Mouse (Mus musculus) splenic B cell, adult 2 months (primary cell): ENCODE results near the gene Fam114a2.
"Not testable (repeated sequence)": the region's sequence is repeated elsewhere in the genome, so short reads cannot be mapped to it uniquely, and the experiment has no call there.

ENCODE experiments used
- DNase-seq: peaks from one replicate; pipeline ENCODE4 v3.0.0-alpha.2; 2011; ENCODE audit warnings: low read depth, low spot score
- H3K27me3 ChIP-seq: 2 replicates; pipeline ENCODE4 v1.6.1; 2012; ENCODE audit warnings: mild to moderate bottlenecking, low read length, moderate library complexity, mixed read lengths; ENCODE audit not compliant: control insufficient read depth, poor library complexity, insufficient read depth, severe bottlenecking
- H3K36me3 ChIP-seq: 2 replicates; pipeline ENCODE4 v1.6.1; 2012; ENCODE audit warnings: mild to moderate bottlenecking, low read length, moderate library complexity, mixed read lengths; ENCODE audit not compliant: control insufficient read depth, poor library complexity, insufficient read depth, severe bottlenecking

The Fam114a2 gene

GRCm38 (mm10) chr11:57518091-57518750 lies at the start of gene Fam114a2, which contains the start of gene Mfap3:
TSS of gene Fam114a2 (minus strand) at chr11:57518617.
TSS of gene Mfap3 (plus strand) at chr11:57518664.
- DNase-seq = peak; percentile 94
- no peaks in the 10 kb centered on the region for H3K27me3 ChIP-seq
- H3K36me3 ChIP-seq = peaks cover 3% of the 10 kb centered on the region

- DNase-seq = no peak
- no peaks in the 10 kb centered on the region for H3K36me3 ChIP-seq
- H3K27me3 ChIP-seq = no peaks in the 10 kb centered on the region
Measured at GRCm38 (mm10) chr11:57566091-57567035, 47.9 kb upstream of the Fam114a2 start.

DNA sequence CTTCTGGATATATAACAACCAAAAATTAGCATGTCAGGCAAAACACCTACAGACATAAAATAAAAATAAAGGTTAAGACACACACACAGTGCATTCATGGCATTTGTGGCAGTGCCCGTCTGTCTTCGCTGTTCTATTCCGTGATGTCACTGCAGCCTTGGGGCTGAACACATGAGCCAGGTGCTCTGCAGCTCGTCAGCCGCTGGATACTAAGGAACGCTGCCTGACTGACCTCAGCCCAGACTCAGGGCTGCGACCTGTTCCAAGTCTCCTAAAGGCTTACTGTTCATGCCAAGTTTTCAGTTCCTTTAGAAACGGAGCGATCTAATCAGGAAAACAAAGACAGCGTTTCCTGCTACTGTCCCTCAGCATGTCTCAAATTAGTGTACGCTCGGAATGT lies 46.1 kb upstream of the Fam114a2 start:
- no peaks in the 10 kb centered on the region for H3K27me3 ChIP-seq
- no peaks in the 10 kb centered on the region for H3K36me3 ChIP-seq
- no peak for DNase-seq

DNA sequence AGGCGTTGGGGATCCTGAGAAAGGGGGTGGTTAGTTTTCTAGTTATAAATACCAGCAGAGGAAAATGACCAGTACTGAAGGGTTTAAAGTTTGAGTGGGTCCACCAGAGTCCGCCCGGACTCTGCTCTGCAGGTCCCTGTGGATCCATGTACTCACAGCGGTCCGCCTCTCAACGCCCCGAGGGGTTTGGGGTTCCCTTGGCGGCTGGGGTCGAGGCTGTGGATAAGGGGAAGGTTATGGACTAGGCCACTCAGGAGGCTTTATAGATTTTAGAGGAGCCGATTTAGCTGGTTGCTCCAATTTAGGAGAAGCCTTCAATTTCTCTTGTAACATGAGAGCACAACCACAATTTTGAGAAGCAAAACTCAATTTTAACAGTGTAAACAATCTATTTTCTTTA lies 39.5 kb upstream of the Fam114a2 start:
- not testable (repeated sequence) for H3K27me3 ChIP-seq, H3K36me3 ChIP-seq, DNase-seq

GRCm38 (mm10) chr11:57553015-57553780 lies 34.8 kb upstream of the Fam114a2 start:
- no peaks in the 10 kb centered on the region for H3K36me3 ChIP-seq

DNA sequence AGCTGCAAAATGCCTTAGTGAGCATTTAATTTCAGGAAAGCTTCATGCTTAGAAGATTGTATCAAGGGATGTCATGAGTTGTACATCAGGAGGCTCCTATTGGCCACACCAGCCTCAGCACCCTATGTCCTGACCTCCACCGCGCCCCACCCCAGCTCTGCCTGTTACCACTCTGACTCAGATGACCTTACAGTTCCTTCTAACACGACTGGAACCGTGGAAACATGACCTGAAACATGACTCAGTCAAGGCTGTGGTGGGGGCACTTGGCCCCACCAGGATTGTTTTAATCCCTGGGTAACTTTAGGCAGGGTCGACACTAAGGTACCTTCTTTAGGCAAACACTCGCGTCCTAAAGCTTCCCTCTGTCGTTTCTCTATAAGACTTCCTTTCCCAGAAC lies 32.6 kb upstream of the Fam114a2 start:
- no peak for DNase-seq
- no peaks in the 10 kb centered on the region for H3K27me3 ChIP-seq

More at GRCm38 (mm10) chr11:57553015-57553780, 34.8 kb upstream of the Fam114a2 start:
- no peak for DNase-seq
- no peaks in the 10 kb centered on the region for H3K27me3 ChIP-seq

DNA sequence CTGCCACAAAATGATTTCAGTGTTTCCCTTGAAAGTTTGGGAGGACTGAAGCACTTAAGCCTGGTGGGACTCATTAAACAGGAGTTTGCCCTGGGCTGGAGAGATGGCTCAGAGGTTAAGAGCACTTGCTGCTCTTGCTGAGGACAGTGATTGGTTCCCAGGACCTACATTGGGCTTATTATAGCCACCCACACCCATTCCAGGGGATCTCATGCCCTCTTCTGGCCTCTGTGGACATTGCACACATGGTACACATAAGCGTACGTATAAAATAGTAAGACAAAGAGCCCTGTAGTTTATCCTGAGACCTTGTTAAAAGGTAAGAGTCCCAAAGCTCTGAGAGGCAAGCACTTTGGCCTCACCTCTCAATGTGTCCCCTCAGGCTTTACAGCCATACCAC lies 31.8 kb upstream of the Fam114a2 start:
- DNase-seq = peak; percentile 7
- Histone ChIP-seq H3K27me3 (no peaks in the 10 kb centered on the region), H3K36me3 (no peaks in the 10 kb centered on the region)

More for the DNA sequence above, 32.6 kb upstream of the Fam114a2 start:
- no peaks in the 10 kb centered on the region for H3K36me3 ChIP-seq

DNA sequence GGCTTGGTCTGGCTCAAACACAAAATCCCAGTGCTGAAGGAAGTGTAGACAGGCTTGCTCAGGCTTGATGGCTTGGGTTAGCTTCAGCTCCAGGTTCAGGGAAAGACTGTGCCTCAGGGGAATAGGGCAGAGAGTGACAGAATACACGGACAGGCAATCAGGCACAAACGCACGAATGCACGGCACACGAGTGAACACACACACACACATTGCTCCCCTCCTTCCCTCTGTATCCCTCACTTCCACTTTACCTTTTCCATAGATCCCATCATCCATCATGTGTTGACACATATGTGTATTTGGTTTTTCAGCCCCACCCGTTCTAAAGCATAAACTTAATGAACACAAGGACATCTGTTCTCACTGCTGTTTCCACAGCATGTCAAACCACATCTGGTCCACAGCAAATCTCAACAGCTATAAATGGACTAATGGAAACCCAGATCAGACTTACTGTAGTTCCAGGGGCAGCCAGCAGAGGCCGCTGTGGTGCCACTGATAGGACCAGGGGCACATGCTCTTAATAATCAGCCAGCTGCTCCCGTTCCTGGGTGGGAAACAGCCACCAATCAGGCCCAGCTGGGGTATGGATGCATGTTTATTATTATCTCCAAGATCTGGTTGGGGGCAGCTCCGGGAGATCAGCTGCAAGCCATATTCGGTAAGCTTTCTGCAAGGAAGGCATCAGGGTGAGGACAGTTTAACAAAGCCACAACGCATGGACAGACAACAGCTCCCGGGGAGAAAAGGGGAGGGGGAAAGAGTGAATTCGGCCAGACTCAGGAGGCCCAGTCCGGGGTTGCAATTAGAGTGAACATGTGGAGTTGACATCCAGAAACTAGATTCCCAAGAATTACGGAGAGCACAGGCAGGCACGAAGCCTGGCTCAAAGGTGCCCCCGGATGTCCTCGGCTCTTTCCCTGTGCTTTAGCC lies 30.5 kb upstream of the Fam114a2 start:
- peak; percentile 82 for DNase-seq
- no peaks in the 10 kb centered on the region for H3K36me3 ChIP-seq

DNA sequence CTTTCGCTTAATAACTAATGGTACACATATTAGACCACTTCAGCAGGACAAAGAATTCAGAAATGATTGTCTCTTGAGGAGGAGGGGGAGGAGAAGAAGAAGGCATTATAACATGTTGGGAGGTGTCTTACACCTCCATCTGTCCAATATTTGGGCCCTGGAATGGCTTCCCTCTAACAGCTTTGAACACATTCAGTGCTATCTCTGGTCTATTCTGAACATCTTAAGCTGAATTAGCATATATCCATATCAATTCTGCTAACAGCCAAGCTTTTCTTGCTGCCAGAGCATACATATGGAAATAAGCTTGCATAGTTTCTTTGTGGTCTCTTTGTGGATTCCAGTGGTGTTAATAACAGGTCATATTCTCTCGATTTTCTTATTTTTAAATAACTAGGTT lies 22.3 kb upstream of the Fam114a2 start:
- DNase-seq = no peak
- H3K27me3 ChIP-seq = no peaks in the 10 kb centered on the region
- no peaks in the 10 kb centered on the region for H3K36me3 ChIP-seq

More for the DNA sequence above, 30.5 kb upstream of the Fam114a2 start:
- no peaks in the 10 kb centered on the region for H3K27me3 ChIP-seq

DNA sequence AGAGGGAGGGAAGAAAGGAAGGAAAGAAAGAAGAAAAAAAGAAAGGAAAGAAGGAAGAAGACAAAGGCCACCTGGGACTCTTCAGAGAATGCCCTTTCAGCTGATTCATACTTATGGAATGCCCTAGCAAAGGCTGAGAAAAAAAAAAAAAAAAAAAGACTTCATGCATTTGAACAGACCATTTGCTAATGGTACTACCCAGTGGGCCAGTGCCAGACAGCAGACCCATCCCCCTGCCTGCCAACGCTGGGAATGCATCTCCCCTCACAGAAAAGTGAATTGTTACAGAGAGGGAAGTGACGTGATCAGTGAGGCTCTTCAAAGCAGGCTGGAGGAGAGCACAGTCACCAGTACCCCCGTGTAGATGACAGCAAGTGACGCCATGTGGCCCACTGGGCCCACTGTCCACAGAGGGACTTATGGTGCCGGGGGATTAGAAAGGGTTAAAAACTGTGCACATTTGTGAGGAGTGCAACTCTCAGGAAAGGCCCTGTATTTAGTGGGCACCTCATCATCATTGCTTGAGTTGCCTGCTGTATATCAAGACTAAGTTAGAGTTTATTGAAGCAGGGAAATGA lies 21.5 kb upstream of the Fam114a2 start:
- no peak for DNase-seq
- no peaks in the 10 kb centered on the region for H3K27me3 ChIP-seq
- no peaks in the 10 kb centered on the region for H3K36me3 ChIP-seq

DNA sequence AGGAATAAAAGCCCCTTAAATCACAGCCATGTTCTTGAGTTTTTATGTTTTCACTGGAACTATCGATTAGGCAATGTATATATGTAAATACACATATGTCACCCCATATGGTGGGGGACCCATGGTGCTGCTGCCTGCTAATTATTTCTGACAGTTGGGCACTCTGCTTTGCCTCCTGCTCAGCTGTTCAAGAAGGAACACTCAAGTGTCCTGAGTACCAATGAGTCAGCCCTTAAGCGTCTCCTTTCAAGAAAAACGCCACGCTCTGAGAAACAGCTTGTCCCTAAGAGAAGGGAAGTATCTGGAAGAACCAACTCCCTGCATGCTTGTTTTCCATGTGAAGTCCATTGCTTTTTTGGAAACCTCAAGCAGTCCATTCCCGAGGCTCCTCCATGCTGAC lies 17.5 kb upstream of the Fam114a2 start:
- Histone ChIP-seq H3K36me3 (0 out of 2 replicates have a peak, but pooled peaks cover 4% of the 10 kb centered on the region), H3K27me3 (no peaks in the 10 kb centered on the region)
- DNase-seq = no peak

DNA sequence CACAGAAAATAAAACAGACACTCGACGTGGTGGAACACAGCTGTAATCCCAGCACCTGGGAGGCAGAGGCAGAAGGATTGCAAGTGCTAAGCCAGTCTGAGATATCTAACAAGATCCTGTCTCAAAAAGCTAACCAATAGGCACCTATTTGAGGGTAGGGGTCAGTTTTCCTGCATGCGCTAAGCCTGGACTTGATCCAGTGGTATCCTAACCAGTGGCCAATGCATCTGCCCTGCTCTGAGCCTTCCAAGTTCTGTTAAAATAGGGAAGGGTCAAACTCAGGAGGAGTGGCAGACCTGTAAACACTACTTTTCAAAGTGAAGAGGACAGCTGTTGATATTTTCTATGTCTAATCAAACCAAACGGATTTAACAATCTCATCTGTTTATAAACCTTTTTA lies 13.9 kb upstream of the Fam114a2 start:
- Histone ChIP-seq H3K27me3 (no peaks in the 10 kb centered on the region), H3K36me3 (0 out of 2 replicates have a peak, but pooled peaks cover 5% of the 10 kb centered on the region)
- no peak for DNase-seq

GRCm38 (mm10) chr11:57531300-57531950 lies 13.0 kb upstream of the Fam114a2 start:
- DNase-seq = peak; percentile 6
- Histone ChIP-seq H3K36me3 (0 out of 2 replicates have a peak, but pooled peaks cover 5% of the 10 kb centered on the region), H3K27me3 (no peaks in the 10 kb centered on the region)
